Mouse (Mus musculus) kidney, adult 2 months (tissue): Measurements from ENCODE around the gene Taldo1.

ENCODE experiments used
- CTCF ChIP-seq: fragments of 200-500 bp; conservative IDR thresholded peaks from 2 replicates; pipeline ENCODE4 v1.5.1; 2011; ENCODE audit warnings: low read depth, mild to moderate bottlenecking, control low read depth, low read length, moderate library complexity, mixed read lengths; ENCODE audit not compliant: insufficient read depth, insufficient read length
- POLR2A ChIP-seq: fragments of 200-500 bp; IDR thresholded peaks from one replicate; pipeline ENCODE4 v1.6.1; 2011; ENCODE audit warnings: low read depth, low read length, control low read depth

GRCm38 (mm10) chr7:141364349-141365048 is 27.5 kb upstream of the Taldo1 start:
- TF ChIP-seq CTCF = no peak
- TF ChIP-seq POLR2A = no peak
